Mouse (Mus musculus): ENCODE measurements at regions not wholly inside any gene's neighbourhood (a gene's known extent, or its start where the extent isn't known, plus 50 kb on each side); places are given as distances from the start of the nearest gene placed in this dataset.

GRCm38 (mm10) chr5:61495226-61495625, 313.4 kb upstream of the G6pd2 start:
- H3K36me3 ChIP-seq, result no peaks in the 10 kb centered on the region
- no peaks in the 10 kb centered on the region for H3K4me1 ChIP-seq (replicated peaks)
- no peak overlapping the region for H3K4me3 ChIP-seq
- no peak overlapping the region for H3K4me2 ChIP-seq
- H3K9me3 ChIP-seq, result no peaks in the 10 kb centered on the region
- no peaks in the 10 kb centered on the region for H3K27me3 ChIP-seq
- no peak overlapping the region for H3K9ac ChIP-seq
- WGBS, result 73% methylated on average over 1 of the region's 1 CpGs
- no peak for ATAC-seq (ENCODE audit: low read depth)
- no peak overlapping the region for H3K27ac ChIP-seq (replicated peaks)

- H3K9me3 ChIP-seq, result no peaks in the 10 kb centered on the region
- H3K9ac ChIP-seq, result no peak overlapping the region
- no peaks in the 10 kb centered on the region for H3K36me3 ChIP-seq
- H3K27ac ChIP-seq (replicated peaks), result no peak overlapping the region
- H3K4me3 ChIP-seq, result no peak overlapping the region
- H3K4me2 ChIP-seq, result no peak overlapping the region
- no peaks in the 10 kb centered on the region for H3K27me3 ChIP-seq
- no peaks in the 10 kb centered on the region for H3K4me1 ChIP-seq (replicated peaks)
- ATAC-seq (ENCODE audit: low read depth), result no peak
- 89% methylated on average over 3 of the region's 3 CpGs for WGBS
Measured at GRCm38 (mm10) chr5:61507406-61507805, 301.2 kb upstream of the G6pd2 start.

- H3K9ac ChIP-seq, result no peak overlapping the region
- H3K4me1 ChIP-seq (replicated peaks), result no peaks in the 10 kb centered on the region
- H3K9me3 ChIP-seq, result no peaks in the 10 kb centered on the region
- no peaks in the 10 kb centered on the region for H3K27me3 ChIP-seq
- no peaks in the 10 kb centered on the region for H3K36me3 ChIP-seq
- ATAC-seq (ENCODE audit: low read depth), result no peak
- H3K4me2 ChIP-seq, result no peak overlapping the region
- H3K4me3 ChIP-seq, result no peak overlapping the region
- no peak overlapping the region for H3K27ac ChIP-seq (replicated peaks)
Measured at GRCm38 (mm10) chr5:61540502-61540901, 268.1 kb upstream of the G6pd2 start.

GRCm38 (mm10) chr5:61546632-61547492, 261.8 kb upstream of the G6pd2 start:
- Histone ChIP-seq H3K9ac (no peak overlapping the region), H3K27me3 (no peaks in the 10 kb centered on the region), H3K36me3 (no peaks in the 10 kb centered on the region), H3K4me3 (no peak overlapping the region), H3K4me1 (replicated peaks) (no peaks in the 10 kb centered on the region), H3K4me2 (no peak overlapping the region), H3K9me3 (no peaks in the 10 kb centered on the region), H3K27ac (replicated peaks) (peak overlapping the region; percentile 64)
- ATAC-seq (ENCODE audit: low read depth), result peak; percentile 82
- 55% methylated on average over 5 of the region's 5 CpGs for WGBS

- H3K27ac ChIP-seq (replicated peaks), result no peak overlapping the region
- 52% methylated on average over 1 of the region's 1 CpGs for WGBS
- no peaks in the 10 kb centered on the region for H3K4me1 ChIP-seq (replicated peaks)
- no peak overlapping the region for H3K4me3 ChIP-seq
- no peak overlapping the region for H3K9ac ChIP-seq
- no peak for ATAC-seq (ENCODE audit: low read depth)
- no peaks in the 10 kb centered on the region for H3K36me3 ChIP-seq
- no peaks in the 10 kb centered on the region for H3K27me3 ChIP-seq
- H3K9me3 ChIP-seq, result no peaks in the 10 kb centered on the region
- H3K4me2 ChIP-seq, result no peak overlapping the region
Measured at GRCm38 (mm10) chr5:61553526-61553925, 255.1 kb upstream of the G6pd2 start.
